8 mouse cellular contexts compared by ENCODE assay signal in genomic region chr13:67609066-67609876, GRCm38 (mm10). TPM values are rescaled to one million over a fixed set of nuclear protein-coding genes. Genes with fewer than 3 reads are reported as not detected.
A peak's percentile ranks its signal among the peaks of the same experiment; 100 is the strongest.
DNase-seq lines count a peak whose midpoint lies in the region; ATAC-seq and TF ChIP-seq lines count a peak whose summit lies in the region.

Gene Zfp729b (minus strand): TSS chr13:67609707.

- peak in 1 of 2 experiments; percentile 61; a peak in 2 of 4 replicates for TF ChIP-seq CTCF in CH12.LX (conservative IDR thresholded peaks at IDR 0.05 in 1 of 2, IDR thresholded peaks at IDR 0.05 in 1 of 2; ENCODE audit: low read depth in 2 of 2, low read length in 2 of 2)

- peak; percentile 91 for DNase-seq in CH12.LX (ENCODE audit: extremely low read depth)
- peak; percentile 76 for DNase-seq in c-Kit-positive CD71-positive TER-119-negative erythroid progenitor cells, embryonic 14.5 days (ENCODE audit: low read depth)
- peak; percentile 88 for DNase-seq in forebrain, embryonic 11.5 days (ENCODE audit: low spot score)
- DNase-seq in kidney, postnatal 36 days = peak; percentile 94 to 95
- DNase-seq in telencephalon, adult 2 months (ENCODE audit: low read depth, low spot score) = peak; percentile 93

- no peak for TF ChIP-seq EP300 in CH12.LX (IDR thresholded peaks at IDR 0.05; ENCODE audit: low read length)

- peak within 1 kb of the TSS; percentile 68 for H3K27ac ChIP-seq in CH12.LX (ENCODE audit: insufficient read depth, low read depth)
- H3K27ac ChIP-seq in forebrain, embryonic 11.5 days (ENCODE audit: low read depth, low read length) = no peak within 1 kb of the TSS
- H3K27ac ChIP-seq in heart, embryonic 16.5 days (ENCODE audit: low read length) = peak within 1 kb of the TSS; percentile 75
- peak within 1 kb of the TSS; percentile 61; the same call in 1 of the 2 replicates for H3K27ac ChIP-seq in liver, embryonic 15.5 days (replicated peaks)
- no peak within 1 kb of the TSS for H3K27ac ChIP-seq in neural tube, embryonic 12.5 days

- no peaks in the 10 kb centered on the region for H3K79me2 ChIP-seq in CH12.LX (replicated peaks; ENCODE audit: control insufficient read depth, extremely low read depth, insufficient read depth, poor library complexity, severe bottlenecking)

- TF ChIP-seq POLR2A in CH12.LX (IDR thresholded peaks at IDR 0.05; ENCODE audit: low read depth, low read length) = peak; percentile 40; the same call in 1 of the 2 replicates

- TF ChIP-seq RAD21 in CH12.LX (IDR thresholded peaks at IDR 0.05; ENCODE audit: low read depth, low read length) = peak; percentile 34

- H3K4me2 ChIP-seq in CH12.LX (ENCODE audit: insufficient read depth, low read depth, poor library complexity, severe bottlenecking) = peak within 1 kb of the TSS; percentile 77
- peak within 1 kb of the TSS; percentile 54 for H3K4me2 ChIP-seq in forebrain, embryonic 11.5 days (ENCODE audit: low read depth, low read length, severe bottlenecking)
- peak within 1 kb of the TSS; percentile 72 for H3K4me2 ChIP-seq in heart, embryonic 16.5 days (ENCODE audit: low read depth, low read length)
- H3K4me2 ChIP-seq in liver, embryonic 15.5 days = peak within 1 kb of the TSS; percentile 71
- H3K4me2 ChIP-seq in neural tube, embryonic 12.5 days (replicated peaks) = peak within 1 kb of the TSS; percentile 62

- no peaks in the 10 kb centered on the region for H3K27me3 ChIP-seq in CH12.LX (replicated peaks)
- H3K27me3 ChIP-seq in forebrain, embryonic 11.5 days (ENCODE audit: control insufficient read depth, insufficient read depth, low read length) = no peaks in the 10 kb centered on the region
- H3K27me3 ChIP-seq in heart, embryonic 16.5 days (ENCODE audit: control insufficient read depth, insufficient read depth, low read length) = no peaks in the 10 kb centered on the region
- H3K27me3 ChIP-seq in liver, embryonic 15.5 days = no peaks in the 10 kb centered on the region
- no peaks in the 10 kb centered on the region for H3K27me3 ChIP-seq in neural tube, embryonic 12.5 days (replicated peaks)

- in situ Hi-C loops in CH12.LX (cut with MboI; ENCODE audit: low pct_ligation_motif_present, low pct_unique_long_range_greater_than_20kb, low sequenced_read_pairs) = no loop called here

- H3K9me3 ChIP-seq in CH12.LX (replicated peaks; ENCODE audit: low read length) = no peaks in the 10 kb centered on the region
- no peaks in the 10 kb centered on the region for H3K9me3 ChIP-seq in forebrain, embryonic 11.5 days (ENCODE audit: control insufficient read depth, low read length)
- peaks cover 4% of the 10 kb centered on the region; the same call in 1 of the 2 replicates for H3K9me3 ChIP-seq in heart, embryonic 16.5 days (replicated peaks; ENCODE audit: control insufficient read depth, low read length)
- H3K9me3 ChIP-seq in liver, embryonic 15.5 days (replicated peaks) = 0 out of 2 replicates have a peak, but pooled peaks cover 3% of the 10 kb centered on the region
- no peaks in the 10 kb centered on the region for H3K9me3 ChIP-seq in neural tube, embryonic 12.5 days

- peaks cover 0 to 5% of the 10 kb centered on the region in 2 experiments; a peak in 2 of 4 replicates for H3K4me1 ChIP-seq in CH12.LX (ENCODE audit: control insufficient read depth in 1 of 2, insufficient read depth in 2 of 2)
- H3K4me1 ChIP-seq in forebrain, embryonic 11.5 days (replicated peaks; ENCODE audit: control insufficient read depth, insufficient read depth, low read length) = peaks cover 3% of the 10 kb centered on the region; the same call in 1 of the 2 replicates
- peaks cover 4% of the 10 kb centered on the region; the same call in 1 of the 2 replicates for H3K4me1 ChIP-seq in heart, embryonic 16.5 days (ENCODE audit: control insufficient read depth, insufficient read depth, low read length)
- peaks cover 7% of the 10 kb centered on the region for H3K4me1 ChIP-seq in liver, embryonic 15.5 days (replicated peaks)
- H3K4me1 ChIP-seq in neural tube, embryonic 12.5 days = peaks cover 6% of the 10 kb centered on the region

- peaks cover 0 to 5% of the 10 kb centered on the region in 2 experiments for H3K36me3 ChIP-seq in CH12.LX (replicated peaks in 1 of 2; ENCODE audit: control insufficient read depth in 1 of 2, insufficient read depth in 1 of 2, low read length in 1 of 2)
- no peaks in the 10 kb centered on the region for H3K36me3 ChIP-seq in forebrain, embryonic 11.5 days (ENCODE audit: control insufficient read depth, insufficient read depth, low read length)
- no peaks in the 10 kb centered on the region for H3K36me3 ChIP-seq in heart, embryonic 16.5 days (ENCODE audit: control insufficient read depth, insufficient read depth)
- H3K36me3 ChIP-seq in liver, embryonic 15.5 days (replicated peaks) = no peaks in the 10 kb centered on the region
- H3K36me3 ChIP-seq in neural tube, embryonic 12.5 days = no peaks in the 10 kb centered on the region

- dilution Hi-C loops in CH12.LX (cut with MboI; ENCODE audit: extremely low pct_ligation_motif_present, extremely low pct_unique_long_range_greater_than_20kb, low sequenced_read_pairs) = no loop called here

- peak within 1 kb of the TSS; percentile 43; the same call in 1 of the 2 replicates for H3K9ac ChIP-seq in CH12.LX (ENCODE audit: insufficient read depth, low read depth)
- peak within 1 kb of the TSS; percentile 71 for H3K9ac ChIP-seq in forebrain, embryonic 11.5 days (ENCODE audit: low read length)
- peak within 1 kb of the TSS; percentile 85 for H3K9ac ChIP-seq in heart, embryonic 16.5 days (ENCODE audit: low read length)
- H3K9ac ChIP-seq in liver, embryonic 15.5 days = peak within 1 kb of the TSS; percentile 65
- peak within 1 kb of the TSS; percentile 62 for H3K9ac ChIP-seq in neural tube, embryonic 12.5 days

- WGBS in forebrain, embryonic 11.5 days = 3% methylated on average over 20 of the region's 20 CpGs
- 3% methylated on average over 20 of the region's 20 CpGs for WGBS in heart, embryonic 16.5 days
- WGBS in liver, embryonic 15.5 days (ENCODE audit: insufficient replicate concordance) = under 1% methylated on average over 20 of the region's 20 CpGs
- WGBS in neural tube, embryonic 12.5 days = 4% methylated on average over 20 of the region's 20 CpGs

- H3K4me3 ChIP-seq in CH12.LX (replicated peaks in 1 of 3; ENCODE audit: low read depth in 2 of 3, low read length in 2 of 3, poor library complexity in 1 of 3) = peak within 1 kb of the TSS; percentile 57 to 79 (median 79)
- H3K4me3 ChIP-seq in forebrain, embryonic 11.5 days (ENCODE audit: low read depth, low read length) = peak within 1 kb of the TSS; percentile 63
- H3K4me3 ChIP-seq in heart, embryonic 16.5 days (ENCODE audit: low read length) = peak within 1 kb of the TSS; percentile 89
- H3K4me3 ChIP-seq in liver, embryonic 15.5 days (replicated peaks) = peak within 1 kb of the TSS; percentile 76
- peak within 1 kb of the TSS; percentile 70 for H3K4me3 ChIP-seq in neural tube, embryonic 12.5 days

- ATAC-seq in forebrain, embryonic 11.5 days (replicated peaks; ENCODE audit: low FRiP score) = peak; percentile 97
- ATAC-seq in heart, embryonic 16.5 days (replicated peaks; ENCODE audit: extremely low read depth, insufficient read depth, low FRiP score) = peak; percentile 94
- ATAC-seq in liver, embryonic 15.5 days (ENCODE audit: insufficient read depth) = peak; percentile 87
- peak; percentile 98 for ATAC-seq in neural tube, embryonic 12.5 days (ENCODE audit: low FRiP score, low read depth)

TF ChIP-seq in CH12.LX, 34 proteins besides CTCF, POLR2A, EP300 and RAD21 (continues in another document):
- TF ChIP-seq USF2 (conservative IDR thresholded peaks at IDR 0.05; ENCODE audit: low read depth, low read length) (peak; percentile 54), NELFE (IDR thresholded peaks at IDR 0.05; ENCODE audit: low read depth, low read length) (no peak), KAT2A (IDR thresholded peaks at IDR 0.05; ENCODE audit: insufficient replicate concordance, low read length) (peak; percentile 89; the same call in 1 of the 2 replicates), BHLHE40 (IDR thresholded peaks at IDR 0.05; ENCODE audit: low read depth, low read length) (peak; percentile 92), POLR2AphosphoS2 (IDR thresholded peaks at IDR 0.05; ENCODE audit: low read depth, low read length) (no peak), USF1 (IDR thresholded peaks at IDR 0.05; ENCODE audit: low read depth, low read length) (peak; percentile 68), SIN3A (IDR thresholded peaks at IDR 0.05; ENCODE audit: low read length) (peak; percentile 91), HCFC1 (IDR thresholded peaks at IDR 0.05; ENCODE audit: low read depth, low read length) (peak; percentile 91), MXI1 (IDR thresholded peaks at IDR 0.05; ENCODE audit: low read depth, low read length) (peak; percentile 74), JUND (conservative IDR thresholded peaks at IDR 0.05; ENCODE audit: low read depth, low read length) (no peak), GABPA (IDR thresholded peaks at IDR 0.05; ENCODE audit: insufficient replicate concordance, low read depth, low read length) (peak; percentile 59; the same call in 1 of the 2 replicates), MAZ (IDR thresholded peaks at IDR 0.05; ENCODE audit: low read depth, low read length) (0 out of 2 replicates have a peak, but pooled peaks have one; percentile 54), ZNF384 (IDR thresholded peaks at IDR 0.05; ENCODE audit: low read depth, low read length) (no peak), CHD1 (IDR thresholded peaks at IDR 0.05; ENCODE audit: low read depth, low read length) (no peak), SMC3 (IDR thresholded peaks at IDR 0.05; ENCODE audit: low read depth, low read length) (peak; percentile 42), RCOR1 (conservative IDR thresholded peaks at IDR 0.05; ENCODE audit: low read depth, low read length) (no peak), ETS1 (conservative IDR thresholded peaks at IDR 0.05; ENCODE audit: low read depth, low read length) (peak; percentile 23; the same call in 1 of the 2 replicates), ZKSCAN1 (IDR thresholded peaks at IDR 0.05; ENCODE audit: borderline replicate concordance, low read depth, low read length) (no peak), TBP (conservative IDR thresholded peaks at IDR 0.05; ENCODE audit: low read depth, low read length) (no peak), MAX (IDR thresholded peaks at IDR 0.05; ENCODE audit: low read length) (peak; percentile 77), IRF4 (IDR thresholded peaks at IDR 0.05; ENCODE audit: low read depth, low read length) (peak; percentile 29; the same call in 1 of the 2 replicates)

RNA-seq across cellular contexts. Expression of gene Zfp729b, which starts in this region (rescaled TPM):
- total RNA-seq in CH12.LX (2012; rRNA removed) (4.8 and 6.4 TPM in 2 replicates), CH12.LX (2014; rRNA removed) (13.4 and 17.9 TPM in 2 replicates)
- 6.5 and 6.6 TPM in 2 replicates for polyA plus RNA-seq in CH12.LX (2012; ENCODE audit: insufficient read length, low read depth)
- 4.1 and 5.5 TPM in 2 replicates for polyA plus RNA-seq in forebrain, embryonic 11.5 days (2014; fragmentation: Nextera tagmentation; extraction: Ambion mirVana)
- polyA plus RNA-seq in heart, embryonic 16.5 days (2015; fragmentation: Nextera tagmentation; extraction: Ambion mirVana) = 2.6 and 2.7 TPM in 2 replicates
- 1.1 and 1.2 TPM in 2 replicates for polyA plus RNA-seq in liver, embryonic 15.5 days (2015; fragmentation: Nextera tagmentation; extraction: Ambion mirVana)
- 3.8 and 4.2 TPM in 2 replicates for polyA plus RNA-seq in neural tube, embryonic 12.5 days (2016; fragmentation: Nextera tagmentation; extraction: Ambion mirVana)

Comparison
In these comparisons a context has a peak if more than half of its experiments do, and no peak if none do; other contexts are left out.
1. H3K27ac ChIP-seq: peak in CH12.LX (single experiment), heart, embryonic 16.5 days (single experiment) and liver, embryonic 15.5 days (single experiment); none in forebrain, embryonic 11.5 days (single experiment) and neural tube, embryonic 12.5 days (single experiment).
2. Peak in every context shown above with its lines, with median percentiles within 50 percentile points of each other: DNase-seq, H3K4me2 ChIP-seq, H3K4me3 ChIP-seq, H3K9ac ChIP-seq and ATAC-seq.